Mouse (Mus musculus) frontal cortex, postnatal 10 days (tissue): ENCODE measurements around the gene Ralgapa2.

Experiments used
- DNase-seq, 2 experiments: peaks; one replicate each; pipeline ENCODE4 v3.0.0; 2022; ENCODE audit warnings: low spot score in 2 of 2, mixed read lengths in 1 of 2

The Ralgapa2 gene

DNA sequence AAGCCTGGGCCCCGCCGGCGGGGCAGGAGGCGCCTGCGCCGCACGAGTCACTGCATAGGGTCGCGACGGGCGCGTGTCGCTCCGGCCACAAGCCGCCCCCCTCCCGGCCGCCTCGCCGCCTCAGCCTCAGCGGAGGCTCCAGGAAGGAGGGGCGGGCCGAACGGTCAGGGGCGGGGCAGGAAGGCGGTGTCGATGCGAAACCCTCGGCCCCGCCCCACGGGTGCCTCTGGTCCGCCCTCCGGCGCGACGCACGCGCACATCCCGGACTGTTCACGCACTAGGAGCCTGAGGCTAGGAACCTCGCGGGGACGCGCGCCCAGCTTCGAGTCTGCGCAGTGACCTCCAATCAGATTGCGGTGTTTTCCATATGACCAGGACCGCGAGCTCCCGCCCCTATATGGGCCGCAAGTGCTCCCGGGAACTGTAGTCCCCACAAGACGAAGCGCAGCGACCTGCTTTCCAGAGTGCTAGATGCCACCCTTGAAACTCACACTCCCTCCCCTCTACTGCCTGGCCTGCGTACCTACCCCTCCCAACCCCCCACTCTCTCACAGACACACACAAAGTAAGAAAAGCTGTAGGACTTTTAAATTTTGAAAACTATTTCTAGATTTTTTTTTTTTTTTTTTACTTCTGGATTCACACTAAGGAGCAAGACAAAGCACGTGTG, at the start of gene Ralgapa2:
Gene Ralgapa2, minus strand, starts transcription at position 434 of the 670 bp plus-strand sequence.
- peak; percentile 99 for DNase-seq

GRCm38 (mm10) chr2:146561505-146561904, 49.4 kb upstream of the Ralgapa2 start:
- no peak for DNase-seq

DNA sequence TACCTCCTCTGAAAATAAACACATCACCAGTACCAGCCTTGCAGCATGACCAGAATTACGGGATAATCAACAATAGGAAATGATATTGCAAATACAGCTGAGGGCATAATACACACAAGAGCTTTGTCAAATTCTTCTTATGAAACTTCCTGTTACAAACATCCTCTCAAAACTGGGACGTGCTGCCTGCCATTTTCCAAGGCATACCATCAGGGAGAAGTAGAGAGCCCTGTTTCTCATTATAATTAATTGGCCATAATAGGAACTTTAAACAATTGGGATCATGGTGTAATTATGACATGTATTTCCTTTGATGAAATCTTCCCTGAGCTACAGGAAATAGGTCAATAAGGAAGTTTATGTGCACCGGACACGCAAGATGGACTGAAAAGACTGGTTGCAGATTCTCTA, 48.5 kb upstream of the Ralgapa2 start:
- no peak for DNase-seq

- DNase-seq: no peak
Observed at GRCm38 (mm10) chr2:146556148-146556547, 44.0 kb upstream of the Ralgapa2 start.

GRCm38 (mm10) chr2:146555351-146555750, 43.2 kb upstream of the Ralgapa2 start:
- DNase-seq: no peak

GRCm38 (mm10) chr2:146553701-146554100, 41.6 kb upstream of the Ralgapa2 start:
- no peak for DNase-seq

DNA sequence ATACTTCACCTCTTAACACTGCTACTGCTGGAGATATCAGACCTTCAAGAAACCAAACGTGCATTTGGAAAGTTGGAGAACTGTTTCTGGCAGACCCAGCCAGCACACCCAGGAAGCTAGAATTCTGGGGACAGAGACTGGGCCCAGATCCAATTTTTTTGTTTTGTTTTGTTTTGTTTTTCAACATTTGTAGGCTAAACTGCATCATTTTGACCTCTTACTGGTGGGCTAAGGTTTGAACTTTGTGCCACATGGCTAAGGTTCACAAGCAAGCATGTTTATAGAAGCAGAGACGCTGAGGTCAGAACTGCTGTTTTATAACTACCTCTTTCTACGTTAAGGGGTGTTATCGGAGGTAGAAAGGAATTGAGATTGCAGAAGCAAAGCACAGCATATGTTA, 39.7 kb upstream of the Ralgapa2 start:
- DNase-seq: no peak

DNA sequence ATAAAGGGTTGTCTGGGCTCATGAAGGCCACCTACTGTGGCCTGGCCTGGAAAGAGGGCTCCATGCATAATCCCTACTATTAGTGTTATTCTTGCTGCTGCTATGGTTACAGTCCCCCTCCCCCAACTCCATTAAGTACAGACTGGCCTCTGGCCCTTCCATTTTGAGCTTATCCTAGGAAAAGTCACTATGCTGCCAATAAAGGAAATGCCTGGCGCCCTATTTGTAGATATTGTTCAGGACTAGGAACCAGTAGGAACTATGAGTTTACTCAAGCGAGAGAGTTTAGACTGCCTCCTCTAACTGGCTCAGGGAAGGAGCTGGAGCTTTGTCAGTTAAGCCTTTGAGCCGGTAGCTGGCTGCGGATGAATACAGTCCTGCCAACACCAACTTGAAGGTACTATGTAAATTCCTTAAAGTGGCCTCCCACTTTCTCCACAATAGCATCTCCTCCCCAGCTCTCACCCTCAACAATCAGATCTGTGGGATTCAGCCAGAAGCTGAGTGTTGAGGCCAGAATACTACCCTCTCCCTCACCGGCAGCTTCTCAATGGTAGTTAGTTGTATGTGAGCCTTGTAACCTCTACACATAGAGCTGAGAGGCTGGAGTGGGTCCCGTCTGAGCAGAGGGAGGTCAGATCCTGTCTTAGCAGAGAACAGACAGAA, 37.1 kb upstream of the Ralgapa2 start:
- peak; percentile 28 to 42 for DNase-seq

DNA sequence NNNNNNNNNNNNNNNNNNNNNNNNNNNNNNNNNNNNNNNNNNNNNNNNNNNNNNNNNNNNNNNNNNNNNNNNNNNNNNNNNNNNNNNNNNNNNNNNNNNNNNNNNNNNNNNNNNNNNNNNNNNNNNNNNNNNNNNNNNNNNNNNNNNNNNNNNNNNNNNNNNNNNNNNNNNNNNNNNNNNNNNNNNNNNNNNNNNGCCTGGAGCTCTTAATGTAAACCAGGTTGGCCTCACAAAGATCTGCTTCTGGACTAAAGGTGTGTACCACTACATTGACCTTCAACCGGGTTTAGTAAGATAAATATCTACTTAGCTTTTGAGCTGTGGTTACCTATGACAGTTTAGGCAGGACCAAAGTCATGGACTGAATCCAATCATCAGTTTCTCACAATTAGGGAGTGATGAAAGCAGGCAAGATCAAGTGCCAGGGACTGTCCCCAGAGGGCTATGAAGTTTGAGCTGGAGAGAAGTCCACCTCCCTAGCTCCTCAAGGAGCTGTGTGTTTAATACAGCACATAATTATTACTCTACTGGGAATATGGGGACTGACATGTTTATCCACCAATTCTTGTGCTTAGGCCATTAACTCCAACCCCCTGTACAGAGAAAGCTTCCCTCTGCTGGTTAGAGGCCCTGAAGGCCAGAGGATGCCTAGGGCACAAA, 32.1 kb upstream of the Ralgapa2 start:
- no peak for DNase-seq

DNA sequence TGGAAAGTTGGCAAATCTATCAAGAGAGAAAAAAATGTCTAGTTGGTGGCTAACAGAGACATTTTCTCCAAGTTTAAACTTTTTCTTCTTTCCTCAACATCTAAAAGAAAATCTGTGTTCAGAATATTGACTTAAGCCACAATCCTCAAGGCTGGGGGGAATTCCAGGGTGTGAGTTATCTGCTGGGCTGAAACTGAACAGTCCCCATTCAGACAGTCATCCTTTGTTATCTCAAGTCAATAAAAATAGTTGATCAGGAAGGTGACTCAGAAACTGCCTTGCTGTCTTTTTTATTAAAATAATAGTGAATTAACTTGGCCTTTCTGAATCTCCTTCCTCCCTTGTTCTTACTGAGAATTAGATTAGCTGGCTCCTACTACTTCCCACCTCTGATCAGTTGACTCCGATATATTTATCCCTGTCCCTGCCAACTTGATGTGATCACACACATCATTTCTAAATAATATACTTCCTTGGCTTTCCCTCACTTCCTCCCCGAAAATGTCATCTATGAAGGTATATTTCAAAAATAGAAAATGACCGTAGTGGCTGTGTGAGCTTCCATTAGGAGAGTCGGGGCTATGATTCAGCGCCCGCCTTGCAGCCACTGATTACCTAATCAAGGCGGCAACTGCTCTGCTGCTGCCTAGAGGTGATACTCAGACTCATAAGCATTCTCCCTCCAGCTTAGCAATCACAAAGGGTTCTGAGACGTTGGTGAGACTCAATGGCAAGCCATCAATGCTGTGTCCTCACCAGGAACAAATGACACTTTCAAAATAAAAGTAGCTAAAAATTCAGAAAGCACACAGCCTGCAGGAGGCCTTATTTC, 21.2 kb upstream of the Ralgapa2 start:
- DNase-seq: no peak

DNA sequence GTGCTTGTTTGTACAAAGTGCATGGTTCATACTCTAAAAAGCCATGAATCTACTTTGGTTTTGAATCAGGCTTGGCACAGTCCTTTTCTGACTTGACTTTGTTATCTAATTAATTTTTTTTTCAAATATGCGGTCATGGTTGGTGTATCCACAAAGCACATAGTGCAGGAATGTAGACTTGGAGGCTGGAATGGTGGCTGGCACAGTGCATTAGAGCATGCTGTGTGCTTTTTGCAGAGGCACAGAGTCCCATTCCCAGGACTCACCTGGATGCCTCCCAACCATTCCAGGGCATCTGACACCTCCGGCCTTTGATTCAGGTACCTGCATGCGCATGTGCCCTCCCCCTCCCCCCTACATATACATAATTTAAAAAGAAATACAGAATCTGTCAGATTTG, 20.3 kb upstream of the Ralgapa2 start:
- DNase-seq: no peak

DNA sequence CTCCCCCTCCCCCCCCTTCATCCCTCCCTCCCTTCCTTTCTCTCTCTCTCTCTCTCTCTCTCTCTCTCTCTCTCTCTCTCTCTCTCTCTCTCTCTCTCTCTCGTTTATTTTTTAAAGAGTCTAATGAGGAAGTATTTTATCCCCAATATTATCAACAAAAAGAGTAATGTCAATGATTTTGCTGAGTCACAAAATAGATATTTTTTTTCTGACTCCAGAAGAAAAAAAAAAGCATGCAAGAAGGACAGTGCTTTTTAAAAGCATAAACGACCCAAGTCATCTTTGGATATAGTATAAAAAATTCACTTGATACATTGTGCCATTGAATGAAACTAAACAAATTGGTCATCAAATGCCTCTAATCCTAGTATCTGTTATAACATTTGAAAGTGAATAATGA, 13.3 kb upstream of the Ralgapa2 start:
- no peak for DNase-seq

DNA sequence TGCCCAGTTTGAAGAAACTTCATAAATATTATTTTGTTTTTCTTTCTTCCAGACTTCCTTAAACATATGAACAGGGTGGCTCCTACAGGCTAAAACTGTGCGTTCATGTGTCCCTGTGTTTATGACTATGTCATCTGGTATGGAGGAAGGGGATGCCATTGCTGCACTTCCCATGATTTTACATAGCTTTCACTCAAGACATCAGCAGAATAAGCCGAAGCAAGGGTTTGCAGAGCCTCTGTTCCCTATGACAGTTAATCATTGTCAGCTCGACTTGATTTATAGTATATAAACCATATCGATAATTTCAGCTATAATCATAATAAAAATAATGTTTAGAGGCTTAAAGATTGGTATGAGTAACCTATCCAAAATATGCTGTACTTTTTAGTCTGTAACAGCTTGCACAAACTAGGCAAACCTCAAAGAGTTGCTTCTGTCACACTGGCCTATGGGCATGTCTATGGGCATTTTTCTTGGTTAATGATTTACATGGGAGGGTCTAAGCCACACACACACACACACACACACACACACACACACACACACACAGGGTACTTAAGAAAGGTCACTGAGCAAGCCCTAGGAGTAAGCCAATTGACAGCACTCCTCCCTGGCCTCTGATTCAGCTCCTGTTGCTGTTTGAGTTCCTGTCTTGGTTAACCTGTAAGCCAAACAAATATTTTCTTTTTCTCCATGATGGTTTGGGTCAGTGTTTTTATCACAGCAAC, 12.7 kb upstream of the Ralgapa2 start:
- DNase-seq: no peak

- no peak for DNase-seq
Observed at GRCm38 (mm10) chr2:146516894-146517293, 4.8 kb upstream of the Ralgapa2 start.

DNA sequence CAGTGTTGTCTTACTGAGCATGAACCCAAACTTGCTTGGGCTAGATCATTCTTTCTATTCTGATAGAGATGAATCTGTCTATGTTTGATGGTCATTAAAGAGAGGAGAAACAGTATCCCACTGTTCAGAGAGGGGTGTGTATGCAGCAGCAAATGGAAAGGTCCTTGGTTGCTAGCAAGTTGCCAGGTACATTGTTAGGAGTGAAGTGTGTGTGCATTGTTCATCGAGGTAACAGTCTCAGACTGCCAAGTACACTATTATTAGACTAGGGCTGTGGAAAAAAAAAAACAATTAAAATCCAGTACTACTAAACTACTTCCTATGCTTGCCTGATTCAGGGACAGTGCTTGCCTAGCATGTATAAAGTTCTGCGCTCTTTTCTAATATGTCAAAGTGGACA, 2.9 kb upstream of the Ralgapa2 start:
- no peak for DNase-seq

- DNase-seq: no peak
Observed at GRCm38 (mm10) chr2:146512581-146512920, 407 bp upstream of the Ralgapa2 start.

DNA sequence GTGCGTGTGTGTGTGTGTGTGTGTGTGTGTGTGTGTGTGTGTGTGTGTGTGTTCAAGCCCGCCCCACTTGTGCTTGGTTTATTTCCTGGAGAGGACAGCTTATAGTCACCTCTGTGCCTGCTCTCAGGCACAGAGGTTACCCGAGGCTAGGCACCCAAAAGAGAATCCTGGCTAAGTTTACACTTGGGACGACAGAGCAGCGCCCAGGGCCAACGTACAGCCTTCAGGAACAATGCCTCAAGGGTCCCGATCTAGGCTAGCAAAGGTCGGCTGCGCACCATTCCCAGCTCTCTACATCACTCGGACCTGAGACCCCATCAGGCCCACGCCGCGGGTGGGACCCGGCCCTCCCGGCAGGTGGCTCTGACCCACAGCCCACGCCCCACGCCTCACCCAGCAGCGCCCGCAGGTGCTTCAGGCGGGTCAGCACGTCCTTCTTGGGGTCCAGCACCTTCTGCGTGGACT, 711 bp downstream of the Ralgapa2 start:
- no peak for DNase-seq

DNA sequence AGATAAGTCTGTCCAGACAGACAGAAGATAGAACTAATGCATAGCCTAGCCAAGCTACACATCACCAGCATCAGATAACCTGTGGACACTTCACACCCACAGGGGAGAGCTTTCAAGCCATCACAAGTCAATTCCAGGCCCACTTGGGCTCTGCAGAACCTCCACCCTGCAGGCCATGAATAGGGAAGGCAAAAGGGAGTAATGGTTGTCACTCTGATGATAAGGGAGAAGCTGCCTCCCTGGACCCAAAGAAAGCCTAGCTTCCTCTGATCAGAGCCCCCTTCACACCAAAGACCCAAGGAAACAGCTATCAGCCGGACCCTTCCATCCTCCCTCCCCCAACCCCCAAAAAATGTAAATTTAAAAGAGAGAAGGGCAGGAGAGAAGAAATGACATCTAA, 1.4 kb downstream of the Ralgapa2 start:
- DNase-seq: no peak

- peak; percentile 52 to 78 for DNase-seq
Observed at GRCm38 (mm10) chr2:146502578-146503311, 9.4 kb downstream of the Ralgapa2 start.

GRCm38 (mm10) chr2:146500067-146500466, 12.1 kb downstream of the Ralgapa2 start:
- DNase-seq: no peak

DNA sequence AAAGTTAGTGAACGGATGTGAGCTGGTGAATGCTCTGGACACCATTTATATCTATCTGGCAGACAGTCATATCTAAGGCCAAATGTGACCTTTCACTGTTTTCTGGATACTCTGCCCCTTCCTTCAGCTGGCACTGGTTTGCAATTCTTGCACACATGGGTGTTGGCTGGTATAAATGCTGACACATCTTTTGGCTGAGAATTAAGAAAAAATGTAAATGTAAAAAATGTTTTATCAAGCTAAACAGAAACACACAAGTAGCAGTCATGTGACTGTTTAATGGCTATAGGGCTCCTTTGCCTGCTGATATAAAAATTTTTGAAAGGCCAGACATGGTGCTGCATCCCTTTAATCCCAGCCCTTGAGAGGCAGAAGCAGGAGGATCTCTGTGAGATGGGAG, 13.0 kb downstream of the Ralgapa2 start:
- DNase-seq: no peak
